Mouse (Mus musculus) limb, embryonic 13.5 days (tissue): ENCODE results near the gene Abca4. TPM values are rescaled to one million over a fixed set of nuclear protein-coding genes. Genes with fewer than 3 reads are reported as not detected.
A peak's percentile ranks its signal among the peaks of the same experiment; 100 is the strongest.

ENCODE experiments used
- ATAC-seq: fragments of 200-750 bp; cut with Nextera tagmentation; 2 replicates; pipeline ENCODE4 v1.8.0; 2017; ENCODE audit warnings: low read depth, moderate number of reproducible peaks, moderate TSS enrichment; ENCODE audit not compliant: low FRiP score
- H3K27ac ChIP-seq: fragments of 300-500 bp; sonication (generic); 2 replicates; pipeline ENCODE4 v1.5.1; 2015; ENCODE audit warnings: inconsistent platforms, mild to moderate bottlenecking, moderate library complexity
- H3K27me3 ChIP-seq: fragments of 300-500 bp; sonication (generic); 2 replicates; pipeline ENCODE4 v1.6.1; 2015; ENCODE audit warnings: mild to moderate bottlenecking, inconsistent platforms
- H3K36me3 ChIP-seq: fragments of 300-500 bp; sonication (generic); 2 replicates; pipeline ENCODE4 v1.6.1; 2015; ENCODE audit warnings: inconsistent platforms, mild to moderate bottlenecking, moderate library complexity
- H3K4me1 ChIP-seq: fragments of 300-500 bp; sonication (generic); 2 replicates; pipeline ENCODE4 v1.6.1; 2015; ENCODE audit warnings: inconsistent platforms
- H3K4me2 ChIP-seq: fragments of 300-500 bp; sonication (generic); replicated peaks from 2 replicates; pipeline ENCODE4 v1.6.1; 2015; ENCODE audit warnings: inconsistent platforms, mild to moderate bottlenecking, moderate library complexity
- H3K4me3 ChIP-seq: fragments of 300-500 bp; sonication (generic); 2 replicates; pipeline ENCODE4 v1.5.1; 2015; ENCODE audit warnings: moderate library complexity, mild to moderate bottlenecking, inconsistent platforms
- H3K9ac ChIP-seq: fragments of 300-500 bp; sonication (generic); 2 replicates; pipeline ENCODE4 v1.6.1; 2015; ENCODE audit warnings: mild to moderate bottlenecking, inconsistent platforms
- H3K9me3 ChIP-seq: fragments of 300-500 bp; sonication (generic); 2 replicates; pipeline ENCODE4 v1.6.1; 2016; ENCODE audit warnings: inconsistent platforms
- WGBS: fragments of 180-500 bp; shearing (Covaris S2); methylation state at CpG from one replicate; pipeline ENCODE4 v1.1.7; 2015; 5-methylcytosine and 5-hydroxymethylcytosine counted together
- polyA plus RNA-seq: library from polyadenylated mRNA; unstranded; fragments of >200 nt; fragmentation: Nextera tagmentation; extraction: Ambion mirVana; gene quantifications from 2 replicates; pipeline ENCODE4 v1.2.1, GENCODE M21; 2015

The Abca4 gene
- polyA plus RNA-seq, 1 experiment from 2014 or later = 0.83 TPM

- Histone ChIP-seq H3K27me3 (no peaks in the 10 kb centered on the region), H3K9me3 (no peaks in the 10 kb centered on the region), H3K4me1 (peaks cover 20% of the 10 kb centered on the region), H3K4me3 (no peak overlapping the region), H3K9ac (no peak overlapping the region), H3K4me2 (no peak overlapping the region), H3K27ac (peak overlapping the region; percentile 55), H3K36me3 (no peaks in the 10 kb centered on the region)
- WGBS = 59% methylated on average over 11 of the region's 11 CpGs
- peak; percentile 89 for ATAC-seq
Observed at GRCm38 (mm10) chr3:122088054-122088681, 43.9 kb downstream of the Abca4 start.

GRCm38 (mm10) chr3:122090338-122090737, 46.1 kb downstream of the Abca4 start:
- no peak overlapping the region for H3K27ac ChIP-seq
- ATAC-seq = no peak
- peaks cover 17% of the 10 kb centered on the region for H3K4me1 ChIP-seq
- no peak overlapping the region for H3K9ac ChIP-seq
- 84% methylated on average over 6 of the region's 6 CpGs for WGBS
- H3K4me2 ChIP-seq = no peak overlapping the region
- H3K4me3 ChIP-seq = no peak overlapping the region
- no peaks in the 10 kb centered on the region for H3K36me3 ChIP-seq
- no peaks in the 10 kb centered on the region for H3K27me3 ChIP-seq
- no peaks in the 10 kb centered on the region for H3K9me3 ChIP-seq

- no peaks in the 10 kb centered on the region for H3K9me3 ChIP-seq
- ATAC-seq = no peak
- H3K27me3 ChIP-seq = no peaks in the 10 kb centered on the region
- H3K4me1 ChIP-seq = peaks cover 20% of the 10 kb centered on the region
- H3K36me3 ChIP-seq = no peaks in the 10 kb centered on the region
- no peak overlapping the region for H3K27ac ChIP-seq
- H3K4me2 ChIP-seq = no peak overlapping the region
- H3K4me3 ChIP-seq = no peak overlapping the region
- H3K9ac ChIP-seq = no peak overlapping the region
- WGBS = 62% methylated on average over 5 of the region's 5 CpGs
Observed at GRCm38 (mm10) chr3:122099713-122100112, 55.5 kb downstream of the Abca4 start.

- H3K9me3 ChIP-seq = no peaks in the 10 kb centered on the region
- no peak for ATAC-seq
- no peak overlapping the region for H3K4me3 ChIP-seq
- no peaks in the 10 kb centered on the region for H3K27me3 ChIP-seq
- WGBS = 54% methylated on average over 7 of the region's 7 CpGs
- H3K9ac ChIP-seq = no peak overlapping the region
- H3K36me3 ChIP-seq = no peaks in the 10 kb centered on the region
- H3K27ac ChIP-seq = no peak overlapping the region
- H3K4me2 ChIP-seq = no peak overlapping the region
- H3K4me1 ChIP-seq = peaks cover 17% of the 10 kb centered on the region
Observed at GRCm38 (mm10) chr3:122102091-122102490, 57.8 kb downstream of the Abca4 start.

- peaks cover 8% of the 10 kb centered on the region for H3K4me1 ChIP-seq
- peak overlapping the region; percentile 28; the same call in 1 of the 2 replicates for H3K27ac ChIP-seq
- H3K4me2 ChIP-seq = peak overlapping the region; percentile 62
- H3K4me3 ChIP-seq = peak overlapping the region; percentile 31
- no peaks in the 10 kb centered on the region for H3K27me3 ChIP-seq
- WGBS = 31% methylated on average over 20 of the region's 20 CpGs
- ATAC-seq = peak; percentile 73
- H3K36me3 ChIP-seq = no peaks in the 10 kb centered on the region
- 0 out of 2 replicates have a peak overlapping the region, but pooled peaks have one; percentile 32 for H3K9ac ChIP-seq
- no peaks in the 10 kb centered on the region for H3K9me3 ChIP-seq
Observed at GRCm38 (mm10) chr3:122103864-122104808, 59.9 kb downstream of the Abca4 start.

GRCm38 (mm10) chr3:122106920-122107319, 62.7 kb downstream of the Abca4 start:
- Histone ChIP-seq H3K27ac (no peak overlapping the region), H3K9me3 (no peaks in the 10 kb centered on the region), H3K4me3 (no peak overlapping the region), H3K27me3 (no peaks in the 10 kb centered on the region), H3K4me1 (peaks cover 8% of the 10 kb centered on the region), H3K36me3 (no peaks in the 10 kb centered on the region), H3K9ac (no peak overlapping the region), H3K4me2 (no peak overlapping the region)
- WGBS = 66% methylated on average over 8 of the region's 8 CpGs
- no peak for ATAC-seq

GRCm38 (mm10) chr3:122107643-122108194, 63.5 kb downstream of the Abca4 start:
- Histone ChIP-seq H3K4me3 (no peak overlapping the region), H3K4me1 (peaks cover 8% of the 10 kb centered on the region), H3K36me3 (no peaks in the 10 kb centered on the region), H3K27me3 (no peaks in the 10 kb centered on the region), H3K27ac (no peak overlapping the region), H3K9ac (no peak overlapping the region), H3K4me2 (no peak overlapping the region), H3K9me3 (no peaks in the 10 kb centered on the region)
- no peak for ATAC-seq
- WGBS = 85% methylated on average over 14 of the region's 14 CpGs

GRCm38 (mm10) chr3:122109461-122109860, 65.2 kb downstream of the Abca4 start:
- 63% methylated on average over 4 of the region's 4 CpGs for WGBS
- no peak overlapping the region for H3K9ac ChIP-seq
- H3K27ac ChIP-seq = no peak overlapping the region
- no peak for ATAC-seq
- no peaks in the 10 kb centered on the region for H3K4me1 ChIP-seq
- no peaks in the 10 kb centered on the region for H3K27me3 ChIP-seq
- no peak overlapping the region for H3K4me2 ChIP-seq
- H3K9me3 ChIP-seq = no peaks in the 10 kb centered on the region
- H3K4me3 ChIP-seq = no peak overlapping the region
- no peaks in the 10 kb centered on the region for H3K36me3 ChIP-seq

- Histone ChIP-seq H3K4me3 (no peak overlapping the region), H3K27ac (no peak overlapping the region), H3K27me3 (no peaks in the 10 kb centered on the region), H3K9ac (no peak overlapping the region), H3K9me3 (no peaks in the 10 kb centered on the region), H3K4me2 (no peak overlapping the region), H3K4me1 (no peaks in the 10 kb centered on the region), H3K36me3 (no peaks in the 10 kb centered on the region)
- WGBS = 24% methylated on average over 9 of the region's 9 CpGs
- no peak for ATAC-seq
Observed at GRCm38 (mm10) chr3:122111141-122111981, 67.1 kb downstream of the Abca4 start.

- Histone ChIP-seq H3K36me3 (no peaks in the 10 kb centered on the region), H3K9ac (no peak overlapping the region; the same call in 1 of the 2 replicates), H3K4me2 (no peak overlapping the region), H3K9me3 (no peaks in the 10 kb centered on the region), H3K27ac (no peak overlapping the region), H3K4me3 (no peak overlapping the region), H3K27me3 (no peaks in the 10 kb centered on the region), H3K4me1 (peaks cover 19% of the 10 kb centered on the region)
- ATAC-seq = no peak
- WGBS = 54% methylated on average over 9 of the region's 9 CpGs
Observed at GRCm38 (mm10) chr3:122118651-122119214, 74.5 kb downstream of the Abca4 start.

- no peak for ATAC-seq
- WGBS = 70% methylated on average over 7 of the region's 7 CpGs
- Histone ChIP-seq H3K4me1 (peaks cover 19% of the 10 kb centered on the region), H3K27ac (0 out of 2 replicates have a peak overlapping the region, but pooled peaks have one; percentile 7), H3K9me3 (no peaks in the 10 kb centered on the region), H3K9ac (no peak overlapping the region), H3K4me3 (no peak overlapping the region), H3K4me2 (no peak overlapping the region), H3K36me3 (no peaks in the 10 kb centered on the region), H3K27me3 (no peaks in the 10 kb centered on the region)
Observed at GRCm38 (mm10) chr3:122119733-122120132, 75.5 kb downstream of the Abca4 start.
